Mouse (Mus musculus): ENCODE measurements around the gene Gfm2. TPM values are rescaled to one million over a fixed set of nuclear protein-coding genes. Genes with fewer than 3 reads are reported as not detected.

The Gfm2 gene
- 17.0 and 17.6 TPM in 2 replicates for polyA plus RNA-seq (2015; fragmentation: Nextera tagmentation; extraction: Ambion mirVana)

GRCm38 (mm10) chr13:97137466-97138400 lies at the start of gene Gfm2, which contains the start of gene Nsa2:
Gene Gfm2, plus strand, starts transcription at chr13:97137937.
Gene Nsa2, minus strand, starts transcription at chr13:97137937.

GRCm38 (mm10) chr13:97099187-97099852 lies 38.4 kb upstream of the Gfm2 start, which contains the start of gene Gm6169:
Gene Gm6169, minus strand, starts transcription at chr13:97099237.

GRCm38 (mm10) chr13:97197932-97198562 lies 60.3 kb downstream of the Gfm2 start, which contains the start of gene Hexb:
Gene Hexb, minus strand, starts transcription at chr13:97198357.

Other genes with a start within 250 kb of the Gfm2 start
- gene Gcnt4, start 213.2 kb upstream of the Gfm2 start, polyA plus RNA-seq (2015; fragmentation: Nextera tagmentation; extraction: Ambion mirVana), result 0.11 and 0.13 TPM in 2 replicates
- gene 1700029F12Rik, start 103.6 kb upstream of the Gfm2 start, polyA plus RNA-seq (2015; fragmentation: Nextera tagmentation; extraction: Ambion mirVana), result not detected in 2 replicates
- gene Fam169a, start 70.7 kb upstream of the Gfm2 start, polyA plus RNA-seq (2015; fragmentation: Nextera tagmentation; extraction: Ambion mirVana), result 0.94 and 1.0 TPM in 2 replicates
- 1.9 and 2.4 TPM in 2 replicates for gene Gm6169, start 38.7 kb upstream of the Gfm2 start, polyA plus RNA-seq (2015; fragmentation: Nextera tagmentation; extraction: Ambion mirVana)
- 54.2 and 56.4 TPM in 2 replicates for gene Nsa2, start within 50 bp of the Gfm2 start, polyA plus RNA-seq (2015; fragmentation: Nextera tagmentation; extraction: Ambion mirVana)
- 23.9 and 34.6 TPM in 2 replicates for gene Hexb, start 60.4 kb downstream of the Gfm2 start, polyA plus RNA-seq (2015; fragmentation: Nextera tagmentation; extraction: Ambion mirVana)
- gene Enc1, start 103.2 kb downstream of the Gfm2 start, polyA plus RNA-seq (2015; fragmentation: Nextera tagmentation; extraction: Ambion mirVana), result 1.9 and 2.5 TPM in 2 replicates